Mouse (Mus musculus) layer of hippocampus, postnatal 14 days (tissue): ENCODE results near the gene Agl. TPM values are rescaled to one million over a fixed set of nuclear protein-coding genes. Genes with fewer than 3 reads are reported as not detected.

Source experiments
- DNase-seq, 2 experiments: peaks; one replicate each; pipeline ENCODE4 v3.0.0; 2021 to 2022; ENCODE audit warnings: low spot score in 2 of 2, mixed read lengths in 1 of 2
- long read RNA-seq, 2 experiments: library from polyadenylated mRNA; stranded (forward); transcript quantifications; one replicate each; pipeline ENCODE4 v2.0.0; 2021
- total RNA-seq, 2 experiments: library from RNA; stranded (reverse); gene quantifications; 2 replicates each; pipeline ENCODE4 v1.2.3; 2021

The Agl gene
- 10 to 100 TPM; 29.2 to 37.6 TPM for total RNA-seq
- long read RNA-seq, experiment 1, full-length matches to known transcripts: 2 of 6 reads
- long read RNA-seq, experiment 1, partial matches to known transcripts: 2 of 6 reads
- long read RNA-seq, experiment 1, other reads (novel, unspliced or antisense): 2 of 6 reads
- long read RNA-seq, experiment 2, full-length matches to known transcripts: 1 of 14 reads
- long read RNA-seq, experiment 2, partial matches to known transcripts: 2 of 14 reads
- long read RNA-seq, experiment 2, other reads (novel, unspliced or antisense): 11 of 14 reads

DNA sequence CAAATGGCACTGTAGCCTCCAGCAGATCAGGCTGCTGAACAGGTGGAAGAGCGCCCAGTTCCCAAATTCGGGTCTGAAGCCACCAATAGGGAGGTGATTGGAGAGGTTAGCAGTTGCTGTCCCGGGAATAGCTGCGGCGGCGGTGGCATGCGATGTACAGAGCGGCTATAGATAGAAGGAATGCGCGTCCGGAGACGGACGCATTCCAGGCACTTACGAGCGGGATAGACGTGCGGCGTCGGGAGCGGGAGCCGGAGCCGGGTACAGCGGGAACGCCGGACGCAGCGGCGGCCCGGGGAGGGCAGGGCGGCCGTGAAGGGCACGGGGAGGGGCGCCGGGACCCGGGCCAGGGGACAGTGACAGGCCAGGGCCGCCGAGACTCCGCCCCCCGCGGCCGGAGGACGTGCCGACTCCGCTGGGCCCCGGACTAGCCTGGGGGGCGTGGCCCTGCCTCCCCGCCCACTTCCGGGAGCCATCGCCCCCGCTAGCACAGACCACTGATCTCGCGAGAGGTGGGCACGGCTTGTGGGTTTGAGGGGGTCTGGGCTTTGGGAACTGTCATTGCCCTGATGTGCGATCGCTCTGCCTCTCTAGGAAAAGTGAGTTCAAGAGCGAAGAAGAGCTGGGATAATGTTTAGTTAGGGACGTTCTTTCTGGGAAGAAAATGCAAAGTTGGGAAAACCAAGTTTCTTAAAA lies at the start of gene Agl:
Gene Agl (minus strand): TSS at position 356 of the 696 bp plus-strand sequence.
- DNase-seq: peak; percentile 89 to 91

DNA sequence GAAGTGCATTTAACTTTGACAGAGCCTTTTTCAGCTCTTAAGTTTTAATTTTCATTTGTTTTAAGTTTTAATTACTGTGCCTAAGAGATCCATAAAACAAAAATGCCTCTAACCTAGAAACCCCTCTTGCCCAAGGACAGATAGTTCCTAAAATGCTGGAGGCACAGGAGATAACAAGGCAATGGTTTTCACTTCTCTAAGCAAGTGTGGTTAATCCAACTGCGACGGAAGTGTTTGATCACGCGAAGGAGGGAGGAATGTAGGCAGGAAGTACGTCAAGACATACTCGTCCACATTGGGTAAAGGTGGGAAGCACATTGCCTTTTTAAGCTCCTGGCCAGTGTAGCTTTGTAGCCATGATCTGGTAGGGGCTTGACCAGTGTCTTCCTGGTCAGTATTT lies 49.6 kb upstream of the Agl start:
- DNase-seq: no peak

DNA sequence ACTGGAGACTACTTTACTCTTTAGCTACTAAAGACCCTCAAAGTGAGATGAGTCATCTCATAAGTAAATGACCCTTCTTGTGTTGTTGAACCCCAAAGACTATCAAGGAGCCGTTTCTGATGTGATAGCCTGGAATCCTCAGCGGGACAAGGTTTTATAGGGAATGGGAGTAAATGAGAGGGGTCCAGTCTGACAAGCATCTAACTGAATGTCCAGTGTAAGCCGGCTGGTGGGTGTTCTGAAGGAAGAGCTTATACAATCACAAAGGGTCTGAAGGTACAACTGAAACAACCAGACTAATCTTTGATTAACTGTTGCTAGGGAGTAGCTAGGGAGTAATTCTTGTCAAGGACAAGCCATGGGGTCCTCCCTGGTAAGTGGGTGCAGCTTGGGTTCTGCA lies 44.5 kb upstream of the Agl start:
- DNase-seq: no peak

DNA sequence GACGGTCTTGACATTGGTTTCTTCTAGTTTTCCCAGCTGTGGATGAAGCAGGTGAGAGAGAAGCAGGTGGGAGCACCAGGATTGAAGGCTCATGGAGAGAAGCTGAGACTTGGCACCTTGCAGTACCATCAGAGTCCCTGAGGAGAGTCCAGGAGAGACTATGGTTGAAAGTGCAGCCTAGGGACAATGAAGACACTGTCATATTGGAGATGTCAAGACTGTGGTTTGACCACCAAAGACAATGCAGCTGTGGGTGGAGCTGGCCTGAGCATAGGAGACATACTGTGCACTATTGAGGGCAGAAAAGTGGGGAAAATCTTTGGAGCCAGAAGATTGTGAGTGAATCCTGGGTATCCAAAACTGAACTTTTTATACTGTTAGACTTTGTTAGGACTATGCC lies 42.4 kb upstream of the Agl start:
- no peak for DNase-seq

- no peak for DNase-seq
Measured at GRCm38 (mm10) chr3:116848936-116849335, 41.0 kb upstream of the Agl start.

DNA sequence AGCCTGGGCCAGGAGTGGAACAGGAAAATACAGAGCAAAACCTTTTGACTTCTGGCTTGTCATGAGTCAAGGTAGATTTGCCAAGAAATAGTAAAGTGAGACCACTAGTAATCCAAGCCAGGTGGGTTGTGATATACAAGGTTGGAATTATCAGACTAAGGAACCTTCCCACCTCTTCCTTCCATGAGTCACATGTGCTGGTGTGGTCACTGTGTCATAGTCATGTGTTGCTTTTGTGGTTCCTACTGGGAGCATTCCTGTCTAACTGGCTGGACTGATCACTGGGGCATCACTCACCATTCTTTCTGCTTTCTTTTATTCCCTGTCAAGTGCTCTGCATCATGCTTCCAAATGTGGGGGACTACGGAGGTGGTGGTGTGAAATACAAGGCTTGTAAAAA lies 40.1 kb upstream of the Agl start:
- no peak for DNase-seq

- DNase-seq: no peak
Measured at GRCm38 (mm10) chr3:116846084-116846483, 38.1 kb upstream of the Agl start.

DNA sequence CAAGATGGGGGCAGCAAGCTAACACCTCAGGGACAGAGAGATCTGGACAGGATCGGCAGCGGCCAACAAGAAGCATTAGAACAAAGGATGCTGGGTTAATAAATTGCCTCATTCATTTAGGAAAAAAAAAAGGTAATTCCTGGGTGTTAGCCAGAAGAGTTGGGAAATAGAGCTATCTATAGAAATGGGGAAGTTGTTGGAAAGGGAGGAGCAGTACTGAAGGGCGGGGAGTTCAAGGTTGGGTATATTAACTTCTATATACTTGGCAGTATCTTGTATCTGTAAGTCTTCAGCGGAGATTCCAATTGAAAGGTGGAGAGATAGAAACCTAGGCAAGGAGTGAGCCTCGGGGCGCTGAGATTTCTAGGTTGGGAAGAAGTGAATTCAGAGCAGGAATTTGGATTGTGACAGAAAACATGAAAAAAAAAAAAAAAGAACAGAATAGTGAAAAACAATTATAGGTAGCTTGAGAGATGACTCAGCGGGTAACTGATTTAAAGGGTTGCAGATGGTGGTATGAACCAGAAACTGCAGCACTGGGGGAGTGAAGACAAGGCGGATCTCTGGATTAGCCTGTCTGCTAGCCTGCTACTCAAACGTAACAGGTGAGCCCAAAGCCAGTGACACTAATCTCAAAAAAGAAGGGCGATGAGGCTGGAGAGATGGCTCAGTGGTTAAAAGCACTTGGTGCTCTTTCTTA lies 37.1 kb upstream of the Agl start:
- no peak for DNase-seq

- no peak for DNase-seq
Measured at GRCm38 (mm10) chr3:116841311-116841710, 33.3 kb upstream of the Agl start.

DNA sequence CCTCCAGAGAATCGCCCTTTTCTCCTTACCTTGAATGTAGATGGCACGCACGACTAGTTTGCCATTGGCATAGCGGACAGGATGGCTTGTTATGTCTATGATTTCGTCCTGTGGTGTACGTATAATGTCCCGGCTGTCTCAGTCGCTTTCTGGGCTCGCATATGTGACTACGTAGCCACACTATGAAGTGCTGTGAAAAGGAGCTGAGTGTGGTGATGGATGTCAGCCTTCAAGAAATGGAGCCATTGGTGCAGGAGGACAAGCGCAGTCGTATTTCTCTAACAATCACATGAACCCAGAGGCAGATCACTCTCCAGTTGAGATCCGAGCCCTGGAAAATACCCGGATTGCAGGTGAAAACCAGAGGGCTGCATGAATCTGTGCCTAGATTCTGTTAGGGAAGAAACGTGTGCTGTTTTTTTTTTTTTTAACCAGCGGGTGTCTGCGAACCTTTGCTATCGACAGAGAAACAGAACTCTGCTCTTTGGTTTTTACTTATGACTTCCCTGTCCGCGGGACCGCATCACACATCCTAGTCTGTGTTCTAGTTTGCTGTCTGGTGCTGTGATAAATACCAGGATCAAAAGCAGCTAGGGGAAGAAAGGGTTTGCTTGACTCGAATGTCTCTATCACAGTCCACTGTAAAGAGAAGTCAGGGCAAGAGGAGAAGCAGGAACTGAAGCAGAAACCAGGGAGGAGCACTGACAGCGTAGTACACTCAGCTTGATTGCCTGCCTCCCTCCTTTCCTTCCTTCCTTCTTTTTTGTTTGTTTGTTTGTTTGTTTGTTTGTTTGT lies 28.9 kb upstream of the Agl start:
- no peak for DNase-seq

GRCm38 (mm10) chr3:116835770-116836680 lies 28.1 kb upstream of the Agl start:
- DNase-seq: peak; percentile 83 to 92

DNA sequence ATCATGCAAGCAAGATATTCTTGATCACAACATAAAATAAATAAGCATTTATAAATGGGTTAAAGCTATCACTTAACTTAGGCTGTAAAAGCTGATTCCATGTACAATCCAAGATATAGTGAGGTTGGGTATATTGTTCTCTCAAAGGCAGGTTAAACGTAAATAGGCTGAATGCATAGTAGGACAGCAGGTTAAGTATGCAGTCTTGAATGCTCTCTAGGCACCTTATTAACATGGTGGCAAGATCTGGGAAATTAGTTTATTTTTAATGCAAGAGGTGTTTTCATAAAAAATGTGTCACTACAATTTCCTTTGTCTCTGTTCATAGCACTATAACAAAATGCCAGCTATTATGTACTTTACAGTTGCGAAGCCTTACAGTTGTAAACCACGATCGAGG lies 27.4 kb upstream of the Agl start:
- DNase-seq: no peak

DNA sequence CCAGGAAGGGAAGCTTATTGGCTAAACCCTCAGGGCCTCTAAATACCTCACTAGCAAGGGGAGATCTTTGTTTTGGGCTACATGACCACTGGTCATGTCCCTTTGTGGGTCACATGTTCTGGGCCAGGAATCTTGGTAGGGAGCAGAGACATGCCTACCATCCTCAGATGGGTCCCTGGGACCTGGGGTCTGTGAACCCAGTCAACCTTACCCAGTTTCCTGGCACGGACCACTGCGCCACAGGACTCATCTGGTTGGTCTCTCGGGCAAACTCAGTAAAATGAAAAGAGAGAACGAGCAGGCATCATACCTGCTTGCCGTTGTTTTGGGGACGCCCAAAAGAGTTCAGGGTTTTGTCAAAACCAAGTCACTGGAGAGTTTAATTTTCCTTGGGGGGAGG lies 26.3 kb upstream of the Agl start:
- DNase-seq: no peak

DNA sequence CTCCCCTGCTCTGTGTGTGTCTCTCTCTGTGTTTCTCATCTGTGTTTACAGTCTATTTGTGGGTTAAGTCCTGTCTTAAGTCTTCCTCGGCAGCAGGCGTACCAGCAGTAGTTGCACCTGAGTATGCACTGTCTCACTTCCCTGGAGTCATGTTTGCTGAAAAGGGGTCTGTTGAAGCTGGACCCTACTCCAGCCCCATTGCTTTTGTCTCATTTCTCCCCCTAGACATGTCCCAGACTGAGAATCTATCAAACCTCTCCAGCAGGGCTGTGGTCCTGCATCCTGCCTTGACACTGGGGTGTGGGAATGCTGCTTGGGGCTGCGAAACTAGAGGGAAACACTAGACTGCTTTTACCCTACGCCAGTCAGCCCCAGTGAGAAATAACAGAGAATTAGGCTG lies 25.5 kb upstream of the Agl start:
- no peak for DNase-seq

DNA sequence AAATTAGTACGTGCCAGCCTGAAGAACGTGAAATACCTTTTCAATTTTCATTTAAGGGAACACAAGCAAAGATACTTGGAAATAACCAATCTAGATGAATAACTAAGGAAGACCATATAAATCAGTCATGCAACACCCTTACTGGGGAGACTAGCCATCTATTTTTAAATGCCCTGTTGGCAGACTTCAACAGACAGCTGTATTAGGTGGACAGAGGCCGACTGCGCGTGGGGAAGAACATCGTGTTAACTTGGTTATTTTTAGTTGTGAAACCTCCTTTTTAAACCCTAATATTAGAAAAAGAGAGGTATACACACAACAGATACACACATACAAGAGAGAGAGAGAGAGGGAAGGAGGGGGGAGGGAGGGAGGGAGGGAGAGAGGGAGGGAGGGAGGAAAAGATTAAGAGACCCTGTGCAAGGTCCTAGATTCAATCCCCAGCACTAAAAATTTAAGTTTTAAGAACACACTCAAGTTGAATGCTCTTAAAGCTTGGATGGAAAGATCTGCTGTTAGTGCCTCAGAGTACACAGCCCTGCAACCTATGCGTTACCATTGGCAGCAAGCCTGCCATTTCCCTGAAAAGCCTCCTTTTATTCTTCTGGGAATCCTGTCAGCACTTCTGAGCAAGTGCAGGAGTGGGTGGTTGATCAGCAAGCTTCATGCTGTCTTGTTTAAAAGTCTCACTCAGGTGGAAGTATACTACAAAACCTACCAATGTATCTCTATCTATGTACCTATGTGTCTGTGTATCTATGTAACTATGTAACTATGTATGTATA lies 24.8 kb upstream of the Agl start:
- DNase-seq: no peak

DNA sequence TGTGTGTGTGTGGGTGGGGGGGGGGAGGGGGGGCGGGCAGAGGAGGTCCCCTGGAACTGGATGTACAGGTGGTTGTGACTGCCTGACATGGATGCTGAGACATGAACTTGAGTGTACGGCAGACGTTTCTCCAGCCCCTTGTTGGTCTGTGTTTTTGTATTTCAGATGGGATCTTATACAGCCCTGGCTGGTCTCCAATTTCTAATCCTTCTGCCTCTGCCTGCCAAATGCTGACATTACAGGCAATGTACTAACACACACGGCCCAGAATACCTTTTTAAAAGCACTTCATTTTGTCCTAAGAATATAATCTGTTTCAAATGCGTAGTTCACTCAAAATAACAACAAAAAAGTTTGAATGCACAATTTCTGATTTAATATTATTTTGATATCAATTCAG lies 23.4 kb upstream of the Agl start:
- DNase-seq: no peak

DNA sequence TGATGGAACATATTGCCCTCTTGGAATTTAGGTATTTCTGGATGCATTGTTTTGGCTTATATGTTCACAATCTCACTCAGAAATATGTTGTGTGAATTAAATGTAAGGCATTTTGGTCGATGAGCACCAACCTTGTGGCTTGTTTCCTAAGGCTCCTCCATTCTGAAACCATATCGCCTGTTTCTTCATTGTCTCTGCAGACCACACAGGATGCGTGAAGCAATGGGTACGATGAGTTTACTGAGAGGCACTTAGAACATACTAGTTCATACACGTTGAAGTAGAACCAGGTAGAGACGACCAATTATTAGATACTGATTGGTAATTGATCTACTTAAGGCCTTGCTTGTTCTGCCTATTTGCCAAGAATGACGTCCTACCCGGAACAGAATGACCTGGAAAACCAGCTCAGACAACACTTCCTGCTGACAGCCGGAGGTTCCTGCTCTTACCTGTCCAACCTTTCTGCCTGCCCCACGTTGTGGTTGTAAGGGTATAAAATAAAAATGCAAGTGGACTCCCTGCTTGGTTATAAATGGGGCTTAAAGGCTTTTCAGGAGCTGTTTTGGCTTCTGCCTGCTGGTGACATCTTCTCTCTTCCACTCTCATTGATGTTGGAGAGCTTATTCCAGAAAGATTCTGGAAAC lies 21.4 kb upstream of the Agl start:
- DNase-seq: no peak

DNA sequence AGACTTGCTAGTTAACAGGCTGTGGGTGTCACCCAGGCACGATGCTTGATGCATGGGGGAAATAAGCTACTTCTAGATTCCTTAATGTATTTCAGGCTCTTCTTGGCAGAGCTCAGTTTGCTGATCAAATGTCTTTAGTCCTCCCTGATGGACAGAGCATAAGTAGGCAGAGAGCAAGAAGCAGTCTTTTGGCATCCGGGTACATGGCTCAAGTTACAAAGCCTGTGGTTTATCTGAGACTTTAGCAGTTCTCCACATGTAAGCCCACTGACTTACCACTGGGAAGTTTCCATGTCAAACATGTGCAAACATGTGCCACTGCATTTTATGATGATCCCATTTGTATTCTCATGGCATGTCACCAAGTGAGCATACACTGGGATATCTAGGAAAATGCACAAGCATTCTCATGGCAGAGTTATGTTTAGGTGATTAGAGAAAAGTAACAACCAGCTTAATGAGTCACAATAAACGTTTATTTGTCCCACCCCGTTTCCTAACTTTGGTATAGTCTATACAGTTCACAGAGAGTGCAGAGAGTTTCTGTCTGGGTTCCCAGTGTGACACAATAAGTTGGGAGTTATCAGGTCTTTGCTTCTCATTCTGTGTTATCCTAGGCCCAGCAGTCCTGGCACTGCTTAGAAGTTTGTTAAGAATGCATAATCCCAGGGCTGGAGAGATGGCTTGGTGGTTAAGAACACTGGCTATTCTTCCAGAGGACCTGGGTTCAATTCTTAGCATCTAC lies 18.7 kb upstream of the Agl start:
- DNase-seq: no peak

- no peak for DNase-seq
Measured at GRCm38 (mm10) chr3:116817231-116817630, 9.3 kb upstream of the Agl start.
